Mouse (Mus musculus) MEL (cell line): ENCODE data around the gene Slc39a7. TPM values are rescaled to one million over a fixed set of nuclear protein-coding genes. Genes with fewer than 3 reads are reported as not detected.
A peak's percentile ranks its signal among the peaks of the same experiment; 100 is the strongest.

Source experiments
- DNase-seq: peaks from one replicate; pipeline ENCODE4 v3.0.0; 2011; ENCODE audit warnings: low read depth, low spot score
- H3K27ac ChIP-seq: 2 replicates; pipeline ENCODE4 v1.5.1; 2012; ENCODE audit warnings: low read depth, mild to moderate bottlenecking, control low read depth, low read length, moderate library complexity; ENCODE audit not compliant: control insufficient read depth
- H3K27me3 ChIP-seq, 2 experiments: fragments of 150-350 bp in 1 of 2; sonication (generic) in 1 of 2; 2 replicates each; pipeline ENCODE4 v1.6.1; 2012; ENCODE audit warnings: low read length in 2 of 2, mild to moderate bottlenecking in 2 of 2, improper control_type of control experiment in 1 of 2, moderate library complexity in 1 of 2; ENCODE audit not compliant: insufficient read depth in 2 of 2, control insufficient read depth in 1 of 2
- H3K36me3 ChIP-seq, 2 experiments: 2 replicates each; pipeline ENCODE4 v1.6.1; 2012 to 2014; ENCODE audit warnings: low read length in 2 of 2, improper control_type of control experiment in 1 of 2, inconsistent platforms in 1 of 2, mild to moderate bottlenecking in 1 of 2; ENCODE audit not compliant: insufficient read depth in 2 of 2, control insufficient read depth in 1 of 2
- H3K4me1 ChIP-seq, 2 experiments: fragments of 150-350 bp in 1 of 2; sonication (generic) in 1 of 2; 2 replicates each; pipeline ENCODE4 v1.6.1; 2012; ENCODE audit warnings: low read length in 2 of 2, improper control_type of control experiment in 1 of 2, mild to moderate bottlenecking in 1 of 2; ENCODE audit not compliant: insufficient read depth in 2 of 2, control insufficient read depth in 1 of 2
- H3K4me3 ChIP-seq, 2 experiments: fragments of 150-350 bp in 1 of 2; sonication (generic) in 1 of 2; 2 replicates each; pipeline ENCODE4 v1.5.1; 2012; ENCODE audit warnings: low read depth in 2 of 2, low read length in 2 of 2, mild to moderate bottlenecking in 2 of 2, moderate library complexity in 2 of 2, control low read depth in 1 of 2, improper control_type of control experiment in 1 of 2; ENCODE audit not compliant: control insufficient read depth in 1 of 2, insufficient read depth in 1 of 2
- H3K79me2 ChIP-seq: 2 replicates; pipeline ENCODE4 v1.6.1; 2012; ENCODE audit warnings: mild to moderate bottlenecking, low read length, moderate library complexity; ENCODE audit not compliant: control insufficient read depth, poor library complexity, insufficient read depth
- H3K9ac ChIP-seq: 2 replicates; pipeline ENCODE4 v1.6.1; 2012; ENCODE audit warnings: low read depth, mild to moderate bottlenecking, control low read depth, low read length, moderate library complexity; ENCODE audit not compliant: control insufficient read depth, poor library complexity, severe bottlenecking
- H3K9me3 ChIP-seq: fragments of 150-350 bp; sonication (generic); replicated peaks from 2 replicates; pipeline ENCODE4 v1.6.1; 2012; ENCODE audit warnings: mild to moderate bottlenecking, low read length, improper control_type of control experiment, moderate library complexity; ENCODE audit not compliant: insufficient read depth
- CHD2 ChIP-seq: IDR thresholded peaks from 2 replicates; pipeline ENCODE4 v1.6.1; 2011; ENCODE audit warnings: low read length, improper control_type of control experiment
- CTCF ChIP-seq, 3 experiments: IDR thresholded peaks in 2 of 3; conservative IDR thresholded peaks in 1 of 3; 2 replicates each; pipeline ENCODE4 v1.5.1; 2011 to 2012; ENCODE audit warnings: low read length in 3 of 3, low read depth in 2 of 3, mild to moderate bottlenecking in 2 of 3, improper control_type of control experiment in 1 of 3, inconsistent platforms in 1 of 3, mixed read lengths in 1 of 3, moderate library complexity in 1 of 3; ENCODE audit not compliant: control insufficient read depth in 1 of 3, insufficient read depth in 1 of 3, poor library complexity in 1 of 3, severe bottlenecking in 1 of 3
- E2F4 ChIP-seq: IDR thresholded peaks from 2 replicates; pipeline ENCODE4 v1.6.1; 2011; ENCODE audit warnings: low read depth, low read length, improper control_type of control experiment, borderline replicate concordance
- ELF1 ChIP-seq: IDR thresholded peaks from 2 replicates; pipeline ENCODE4 v1.6.1; 2014; ENCODE audit warnings: low read depth, mild to moderate bottlenecking, inconsistent platforms, low read length, improper control_type of control experiment, moderate library complexity
- ETS1 ChIP-seq: IDR thresholded peaks from 2 replicates; pipeline ENCODE4 v1.6.1; 2012; ENCODE audit warnings: low read depth, mild to moderate bottlenecking, inconsistent platforms, low read length, improper control_type of control experiment, moderate library complexity
- MAFK ChIP-seq: IDR thresholded peaks from 2 replicates; pipeline ENCODE4 v1.6.1; 2011; ENCODE audit warnings: low read depth, mild to moderate bottlenecking, low read length, improper control_type of control experiment, borderline replicate concordance
- MAX ChIP-seq: IDR thresholded peaks from 2 replicates; pipeline ENCODE4 v1.6.1; 2011; ENCODE audit warnings: low read length, improper control_type of control experiment
- MXI1 ChIP-seq: IDR thresholded peaks from 2 replicates; pipeline ENCODE4 v1.6.1; 2011; ENCODE audit warnings: mild to moderate bottlenecking, low read depth, low read length, improper control_type of control experiment
- NRF1 ChIP-seq: IDR thresholded peaks from 2 replicates; pipeline ENCODE4 v1.6.1; 2014; ENCODE audit warnings: low read depth, mild to moderate bottlenecking, inconsistent platforms, low read length, improper control_type of control experiment, moderate library complexity; ENCODE audit not compliant: poor library complexity, insufficient read depth, severe bottlenecking
- POLR2AphosphoS5 ChIP-seq: IDR thresholded peaks from 2 replicates; pipeline ENCODE4 v1.6.1; 2012; ENCODE audit warnings: low read depth, borderline replicate concordance, mild to moderate bottlenecking, inconsistent platforms, low read length, moderate library complexity, mixed read lengths
- RAD21 ChIP-seq: IDR thresholded peaks from 2 replicates; pipeline ENCODE4 v1.6.1; 2011; ENCODE audit warnings: mild to moderate bottlenecking, low read depth, low read length, improper control_type of control experiment
- SIN3A ChIP-seq: IDR thresholded peaks from 2 replicates; pipeline ENCODE4 v1.6.1; 2012; ENCODE audit warnings: low read length, improper control_type of control experiment, inconsistent platforms
- SMC3 ChIP-seq: IDR thresholded peaks from 2 replicates; pipeline ENCODE4 v1.6.1; 2011; ENCODE audit warnings: low read depth, low read length, improper control_type of control experiment
- TAL1 ChIP-seq: IDR thresholded peaks from 2 replicates; pipeline ENCODE4 v1.6.1; 2012; ENCODE audit warnings: mild to moderate bottlenecking, inconsistent platforms, low read length, moderate library complexity, mixed read lengths
- TCF12 ChIP-seq: IDR thresholded peaks from 2 replicates; pipeline ENCODE4 v1.6.1; 2014; ENCODE audit warnings: low read depth, mild to moderate bottlenecking, inconsistent platforms, low read length, improper control_type of control experiment, moderate library complexity
- ZC3H11A ChIP-seq: IDR thresholded peaks from 2 replicates; pipeline ENCODE4 v1.6.1; 2012; ENCODE audit warnings: low read depth, mild to moderate bottlenecking, inconsistent platforms, low read length, improper control_type of control experiment
- ZNF384 ChIP-seq: IDR thresholded peaks from 2 replicates; pipeline ENCODE4 v1.6.1; 2012; ENCODE audit warnings: low read depth, mild to moderate bottlenecking, inconsistent platforms, low read length, improper control_type of control experiment
- polyA plus RNA-seq, 2 experiments: library from polyadenylated mRNA; stranded (reverse) in 1 of 2; unstranded in 1 of 2; fragments of >175 nt in 1 of 2; fragments of >200 nt in 1 of 2; gene quantifications; 2 replicates each; pipeline versions ENCODE4 v1.2.1 to v1.2.4; 2012; ENCODE audit warnings: low replicate concordance in 2 of 2, low read depth in 1 of 2; ENCODE audit not compliant: insufficient read length in 2 of 2, insufficient read depth in 1 of 2, missing spikeins in 1 of 2
- total RNA-seq: library from RNA; depleted of rRNA; stranded (reverse); fragments of 300-350 nt; gene quantifications from 2 replicates; pipeline ENCODE4 v1.2.3, GENCODE M21; 2012

The Slc39a7 gene
- total and polyA plus RNA-seq, 3 experiments, result 150 to 152 TPM; not detected in 1

- peak; percentile 40 for DNase-seq
- H3K9ac ChIP-seq, result no peak overlapping the region
- H3K4me1 ChIP-seq, result no peaks in the 10 kb centered on the region
- H3K79me2 ChIP-seq, result no peaks in the 10 kb centered on the region
- H3K36me3 ChIP-seq, result no peaks in the 10 kb centered on the region
- no peaks in the 10 kb centered on the region for H3K27me3 ChIP-seq
- TF ChIP-seq ELF1 (no peak), TAL1 (no peak), ETS1 (no peak)
- no peak overlapping the region for H3K27ac ChIP-seq
- H3K9me3 ChIP-seq, result no peaks in the 10 kb centered on the region
- H3K4me3 ChIP-seq, result no peak overlapping the region
Observed at GRCm38 (mm10) chr17:34078148-34078547, 46.7 kb upstream of the Slc39a7 start.

- Histone ChIP-seq H3K9me3 (no peaks in the 10 kb centered on the region), H3K4me3 (no peak overlapping the region), H3K27me3 (no peaks in the 10 kb centered on the region), H3K4me1 (no peaks in the 10 kb centered on the region; a peak in 1 of 4 replicates), H3K36me3 (peaks cover 0 to 2% of the 10 kb centered on the region in 2 experiments; a peak in 2 of 4 replicates), H3K9ac (no peak overlapping the region), H3K27ac (no peak overlapping the region), H3K79me2 (no peaks in the 10 kb centered on the region)
- peak; percentile 82 for TF ChIP-seq ZC3H11A
- TF ChIP-seq NRF1, result no peak
- peak; percentile 70 to 96 (median 82) for TF ChIP-seq CTCF (IDR thresholded peaks at IDR 0.05 in 2 of 3, conservative IDR thresholded peaks at IDR 0.05 in 1 of 3; ENCODE audit: control insufficient read depth in 1 of 3, insufficient read depth in 1 of 3, low read depth in 2 of 3, low read length in 3 of 3, poor library complexity in 1 of 3, severe bottlenecking in 1 of 3)
- no peak for TF ChIP-seq MAFK
- TF ChIP-seq POLR2AphosphoS5, result no peak
- no peak for TF ChIP-seq ZNF384
- no peak for TF ChIP-seq TCF12
- TF ChIP-seq RAD21, result peak; percentile 92
- no peak for TF ChIP-seq MXI1
- TF ChIP-seq CHD2, result no peak
- TF ChIP-seq SIN3A, result peak; percentile 24; the same call in 1 of the 2 replicates
- TF ChIP-seq MAX, result no peak
- peak; percentile 86 for TF ChIP-seq SMC3
- DNase-seq, result peak; percentile 88
Observed at GRCm38 (mm10) chr17:34077549-34077948, 46.1 kb upstream of the Slc39a7 start.

GRCm38 (mm10) chr17:34075271-34075670, 43.8 kb upstream of the Slc39a7 start:
- Histone ChIP-seq H3K27ac (no peak overlapping the region), H3K9me3 (no peaks in the 10 kb centered on the region), H3K36me3 (peaks cover 0 to 6% of the 10 kb centered on the region in 2 experiments; a peak in 2 of 4 replicates), H3K79me2 (no peaks in the 10 kb centered on the region), H3K9ac (no peak overlapping the region), H3K27me3 (no peaks in the 10 kb centered on the region), H3K4me3 (no peak overlapping the region), H3K4me1 (peaks cover 3 to 9% of the 10 kb centered on the region in 2 experiments; a peak in 3 of 4 replicates)
- DNase-seq, result peak; percentile 86
- TF ChIP-seq SMC3, result peak; percentile 56
- peak; percentile 51 for TF ChIP-seq RAD21
- TF ChIP-seq CTCF (IDR thresholded peaks at IDR 0.05 in 2 of 3, conservative IDR thresholded peaks at IDR 0.05 in 1 of 3; ENCODE audit: control insufficient read depth in 1 of 3, insufficient read depth in 1 of 3, low read depth in 2 of 3, low read length in 3 of 3, poor library complexity in 1 of 3, severe bottlenecking in 1 of 3), result peak; percentile 55 to 84 (median 69)
- peak; percentile 35 for TF ChIP-seq ZC3H11A
- no peak for TF ChIP-seq E2F4
